Mouse (Mus musculus) CH12.LX (cell line): Measurements from ENCODE around the gene Armc6. TPM values are rescaled to one million over a fixed set of nuclear protein-coding genes. Genes with fewer than 3 reads are reported as not detected.

ENCODE experiments used
- DNase-seq: peaks from one replicate; pipeline ENCODE4 v3.0.0-alpha.2; 2013; ENCODE audit errors: extremely low read depth
- H3K27ac ChIP-seq: 2 replicates; pipeline ENCODE4 v1.5.1; 2012; ENCODE audit warnings: low read depth, mild to moderate bottlenecking, control low read depth, moderate library complexity; ENCODE audit not compliant: insufficient read depth
- H3K27me3 ChIP-seq: replicated peaks from 2 replicates; pipeline ENCODE3; 2012; ENCODE audit warnings: inconsistent platforms
- H3K36me3 ChIP-seq, 2 experiments: replicated peaks in 1 of 2; 2 replicates each; pipeline versions ENCODE3 to v1.6.1; 2012; ENCODE audit warnings: inconsistent platforms in 1 of 2, low read length in 1 of 2, mild to moderate bottlenecking in 1 of 2, mixed read lengths in 1 of 2, moderate library complexity in 1 of 2; ENCODE audit not compliant: control insufficient read depth in 1 of 2, insufficient read depth in 1 of 2
- H3K4me1 ChIP-seq, 2 experiments: 2 replicates each; pipeline ENCODE4 v1.6.1; 2012; ENCODE audit warnings: inconsistent platforms in 1 of 2, moderate library complexity in 1 of 2; ENCODE audit not compliant: insufficient read depth in 2 of 2, control insufficient read depth in 1 of 2
- H3K4me2 ChIP-seq: 2 replicates; pipeline ENCODE4 v1.6.1; 2012; ENCODE audit warnings: low read depth, mild to moderate bottlenecking, control low read depth; ENCODE audit not compliant: poor library complexity, insufficient read depth, severe bottlenecking
- H3K4me3 ChIP-seq, 3 experiments: fragments of 150-350 bp in 1 of 3; sonication (generic) in 1 of 3; replicated peaks in 1 of 3; 2 replicates each; pipeline versions ENCODE3 to v1.5.1; 2011 to 2012; ENCODE audit warnings: low read depth in 2 of 3, low read length in 2 of 3, mild to moderate bottlenecking in 2 of 3, moderate library complexity in 2 of 3, control low read depth in 1 of 3, improper control_type of control experiment in 1 of 3, inconsistent platforms in 1 of 3, mixed read lengths in 1 of 3; ENCODE audit not compliant: poor library complexity in 1 of 3
- H3K79me2 ChIP-seq: replicated peaks from 2 replicates; pipeline ENCODE4 v1.6.1; 2012; ENCODE audit warnings: mild to moderate bottlenecking, moderate library complexity; ENCODE audit not compliant: control insufficient read depth, poor library complexity, insufficient read depth, severe bottlenecking; ENCODE audit errors: extremely low read depth
- H3K9ac ChIP-seq: 2 replicates; pipeline ENCODE4 v1.6.1; 2012; ENCODE audit warnings: low read depth, mild to moderate bottlenecking, control low read depth, moderate library complexity; ENCODE audit not compliant: insufficient read depth
- H3K9me3 ChIP-seq: replicated peaks from 2 replicates; pipeline ENCODE3; 2012; ENCODE audit warnings: low read length, inconsistent platforms, mixed read lengths
- CHD1 ChIP-seq: IDR thresholded peaks from 2 replicates; pipeline ENCODE4 v1.6.1; 2012; ENCODE audit warnings: low read depth, low read length, improper control_type of control experiment, inconsistent platforms
- CHD2 ChIP-seq: IDR thresholded peaks from 2 replicates; pipeline ENCODE4 v1.6.1; 2011; ENCODE audit warnings: low read length, improper control_type of control experiment
- CTCF ChIP-seq, 2 experiments: IDR thresholded peaks in 1 of 2; conservative IDR thresholded peaks in 1 of 2; 2 replicates each; pipeline ENCODE4 v1.5.1; 2011 to 2012; ENCODE audit warnings: low read depth in 2 of 2, low read length in 2 of 2, improper control_type of control experiment in 1 of 2, inconsistent platforms in 1 of 2, mild to moderate bottlenecking in 1 of 2, moderate library complexity in 1 of 2
- E2F4 ChIP-seq: IDR thresholded peaks from 2 replicates; pipeline ENCODE4 v1.6.1; 2011; ENCODE audit warnings: low read depth, low read length, improper control_type of control experiment; ENCODE audit not compliant: insufficient replicate concordance
- ELF1 ChIP-seq: IDR thresholded peaks from 2 replicates; pipeline ENCODE4 v1.6.1; 2014; ENCODE audit warnings: low read depth, mild to moderate bottlenecking, inconsistent platforms, low read length, improper control_type of control experiment
- EP300 ChIP-seq: IDR thresholded peaks from 2 replicates; pipeline ENCODE4 v1.6.1; 2011; ENCODE audit warnings: low read length, improper control_type of control experiment
- ETS1 ChIP-seq: conservative IDR thresholded peaks from 2 replicates; pipeline ENCODE4 v1.6.1; 2012; ENCODE audit warnings: low read depth, mild to moderate bottlenecking, inconsistent platforms, low read length, improper control_type of control experiment, moderate library complexity
- HCFC1 ChIP-seq: IDR thresholded peaks from 2 replicates; pipeline ENCODE4 v1.6.1; 2012; ENCODE audit warnings: low read depth, mild to moderate bottlenecking, inconsistent platforms, low read length, improper control_type of control experiment
- JUN ChIP-seq: IDR thresholded peaks from 2 replicates; pipeline ENCODE4 v1.6.1; 2011; ENCODE audit warnings: low read depth, mild to moderate bottlenecking, low read length, improper control_type of control experiment, moderate library complexity; ENCODE audit not compliant: insufficient read depth
- JUND ChIP-seq: conservative IDR thresholded peaks from 2 replicates; pipeline ENCODE4 v1.6.1; 2011; ENCODE audit warnings: low read depth, low read length, improper control_type of control experiment
- KAT2A ChIP-seq: IDR thresholded peaks from 2 replicates; pipeline ENCODE4 v1.6.1; 2012; ENCODE audit warnings: low read length, improper control_type of control experiment, inconsistent platforms; ENCODE audit not compliant: insufficient replicate concordance
- MAFK ChIP-seq: IDR thresholded peaks from 2 replicates; pipeline ENCODE4 v1.6.1; 2011; ENCODE audit warnings: low read length, improper control_type of control experiment; ENCODE audit not compliant: insufficient replicate concordance
- MAX ChIP-seq: IDR thresholded peaks from 2 replicates; pipeline ENCODE4 v1.6.1; 2011; ENCODE audit warnings: low read length, improper control_type of control experiment
- MEF2A ChIP-seq: IDR thresholded peaks from 2 replicates; pipeline ENCODE4 v1.6.1; 2014; ENCODE audit warnings: low read depth, mild to moderate bottlenecking, inconsistent platforms, low read length, improper control_type of control experiment, borderline replicate concordance
- MXI1 ChIP-seq: IDR thresholded peaks from 2 replicates; pipeline ENCODE4 v1.6.1; 2011; ENCODE audit warnings: mild to moderate bottlenecking, low read depth, low read length, improper control_type of control experiment
- NELFE ChIP-seq: IDR thresholded peaks from 2 replicates; pipeline ENCODE4 v1.6.1; 2011; ENCODE audit warnings: low read depth, low read length, improper control_type of control experiment
- NRF1 ChIP-seq: IDR thresholded peaks from 2 replicates; pipeline ENCODE4 v1.6.1; 2014; ENCODE audit warnings: low read depth, mild to moderate bottlenecking, inconsistent platforms, low read length, improper control_type of control experiment, moderate library complexity
- PAX5 ChIP-seq: IDR thresholded peaks from 2 replicates; pipeline ENCODE4 v1.6.1; 2012; ENCODE audit warnings: low read length, inconsistent platforms, mixed read lengths
- POLR2A ChIP-seq: IDR thresholded peaks from 2 replicates; pipeline ENCODE4 v1.6.1; 2011; ENCODE audit warnings: low read depth, mild to moderate bottlenecking, improper control_type of control experiment, low read length
- POLR2AphosphoS2 ChIP-seq: IDR thresholded peaks from 2 replicates; pipeline ENCODE4 v1.6.1; 2011; ENCODE audit warnings: low read depth, low read length, improper control_type of control experiment
- RCOR1 ChIP-seq: conservative IDR thresholded peaks from 2 replicates; pipeline ENCODE4 v1.6.1; 2012; ENCODE audit warnings: low read depth, mild to moderate bottlenecking, inconsistent platforms, low read length, improper control_type of control experiment
- SIN3A ChIP-seq: IDR thresholded peaks from 2 replicates; pipeline ENCODE4 v1.6.1; 2012; ENCODE audit warnings: low read length, improper control_type of control experiment, inconsistent platforms
- TBP ChIP-seq: conservative IDR thresholded peaks from 2 replicates; pipeline ENCODE4 v1.6.1; 2011; ENCODE audit warnings: low read depth, low read length, improper control_type of control experiment
- USF1 ChIP-seq: IDR thresholded peaks from 2 replicates; pipeline ENCODE4 v1.6.1; 2014; ENCODE audit warnings: low read depth, mild to moderate bottlenecking, inconsistent platforms, low read length, improper control_type of control experiment
- USF2 ChIP-seq: conservative IDR thresholded peaks from 2 replicates; pipeline ENCODE4 v1.6.1; 2011; ENCODE audit warnings: low read depth, low read length, improper control_type of control experiment
- ZC3H11A ChIP-seq: IDR thresholded peaks from 2 replicates; pipeline ENCODE4 v1.6.1; 2012; ENCODE audit warnings: low read depth, mild to moderate bottlenecking, inconsistent platforms, low read length, improper control_type of control experiment
- ZKSCAN1 ChIP-seq: IDR thresholded peaks from 2 replicates; pipeline ENCODE4 v1.6.1; 2012; ENCODE audit warnings: low read depth, inconsistent platforms, low read length, improper control_type of control experiment, borderline replicate concordance
- ZMIZ1 ChIP-seq: IDR thresholded peaks from 2 replicates; pipeline ENCODE4 v1.6.1; 2012; ENCODE audit warnings: low read depth, mild to moderate bottlenecking, inconsistent platforms, low read length, improper control_type of control experiment
- ZNF384 ChIP-seq: IDR thresholded peaks from 2 replicates; pipeline ENCODE4 v1.6.1; 2012; ENCODE audit warnings: low read depth, low read length, improper control_type of control experiment, inconsistent platforms
- dilution Hi-C: fragments of 300-500 bp; cut with MboI; formaldehyde crosslinking; loops from 2 replicates; pipeline ENCODE4 v1.14.3; 2020; ENCODE audit warnings: low sequenced_read_pairs; ENCODE audit not compliant: extremely low pct_unique_long_range_greater_than_20kb, extremely low pct_ligation_motif_present
- in situ Hi-C: fragments of 300-500 bp; cut with MboI; formaldehyde crosslinking; loops from 3 replicates; pipeline ENCODE4 v1.14.3; 2019; ENCODE audit warnings: low sequenced_read_pairs, low pct_ligation_motif_present, low pct_unique_long_range_greater_than_20kb, mixed read lengths
- polyA plus RNA-seq: library from polyadenylated mRNA; unstranded; fragments of >175 nt; gene quantifications from 2 replicates; pipeline ENCODE4 v1.2.1, GENCODE M21; 2012; ENCODE audit warnings: low read depth; ENCODE audit not compliant: insufficient read length
- total RNA-seq, 2 experiments: library from RNA; depleted of rRNA; stranded (reverse); fragments of 300-350 nt in 1 of 2; fragments of >200 nt in 1 of 2; gene quantifications; 2 replicates each; pipeline ENCODE4 v1.2.3; 2012 to 2014

Gene Armc6
- total and polyA plus RNA-seq, 3 experiments, result 20.0 to 31.1 (median 23.7) TPM

GRCm38 (mm10) chr8:70188707-70189106 lies 45.6 kb downstream of the Armc6 start:
- in situ Hi-C loops (no loop called here), dilution Hi-C loops (no loop called here)
- Histone ChIP-seq H3K9me3 (no peaks in the 10 kb centered on the region), H3K36me3 (peaks cover 25 to 84% of the 10 kb centered on the region in 2 experiments), H3K27ac (no peak overlapping the region), H3K4me1 (peaks cover 0 to 4% of the 10 kb centered on the region in 2 experiments; a peak in 1 of 4 replicates), H3K79me2 (no peaks in the 10 kb centered on the region), H3K4me2 (no peak overlapping the region), H3K9ac (no peak overlapping the region), H3K27me3 (no peaks in the 10 kb centered on the region), H3K4me3 (no peak overlapping the region)
- TF ChIP-seq MAFK (no peak), ZKSCAN1 (no peak), NELFE (no peak), HCFC1 (no peak), ETS1 (no peak), JUN (no peak), E2F4 (no peak), POLR2A (no peak), MAX (no peak), MEF2A (no peak), PAX5 (no peak), EP300 (no peak), POLR2AphosphoS2 (no peak), NRF1 (no peak), SIN3A (no peak)
- no peak for DNase-seq

GRCm38 (mm10) chr8:70183194-70183593 lies 51.1 kb downstream of the Armc6 start:
- H3K4me1 ChIP-seq, result no peaks in the 10 kb centered on the region
- no peaks in the 10 kb centered on the region for H3K79me2 ChIP-seq
- no peak overlapping the region for H3K4me3 ChIP-seq
- no peak overlapping the region for H3K4me2 ChIP-seq
- H3K9ac ChIP-seq, result no peak overlapping the region
- DNase-seq, result no peak
- TF ChIP-seq KAT2A (no peak), E2F4 (no peak), RCOR1 (no peak), TBP (no peak), EP300 (no peak), HCFC1 (no peak), CHD2 (no peak), ZMIZ1 (no peak), CTCF (conservative IDR thresholded peaks at IDR 0.05 in 1 of 2, IDR thresholded peaks at IDR 0.05 in 1 of 2; ENCODE audit: low read depth in 2 of 2, low read length in 2 of 2) (no peak), ELF1 (no peak), JUND (no peak), NRF1 (no peak), USF2 (no peak), CHD1 (no peak), MAX (no peak), USF1 (no peak), ZNF384 (no peak), ZC3H11A (no peak), ETS1 (no peak), MXI1 (no peak)
- H3K9me3 ChIP-seq, result no peaks in the 10 kb centered on the region
- dilution Hi-C loops (no loop called here), in situ Hi-C loops (no loop called here)
- H3K36me3 ChIP-seq, result peaks cover 48 to 86% of the 10 kb centered on the region in 2 experiments
- H3K27ac ChIP-seq, result no peak overlapping the region
- H3K27me3 ChIP-seq, result no peaks in the 10 kb centered on the region
